Mouse (Mus musculus): ENCODE results near the gene Alkbh8.
A peak's percentile ranks its signal among the peaks of the same experiment; 100 is the strongest.
"Not testable (repeated sequence)": the region's sequence is repeated elsewhere in the genome, so short reads cannot be mapped to it uniquely, and the experiment has no call there.

The Alkbh8 gene

GRCm38 (mm10) chr9:3334962-3335767 lies at the start of gene Alkbh8:
TSS of gene Alkbh8 (plus strand) at chr9:3335140.
- DNase-seq: peak; percentile 73

- no peak for DNase-seq
Measured at GRCm38 (mm10) chr9:3309292-3309836, 25.6 kb upstream of the Alkbh8 start.

GRCm38 (mm10) chr9:3310016-3310415 lies 24.9 kb upstream of the Alkbh8 start:
- DNase-seq: no peak

GRCm38 (mm10) chr9:3327342-3328053 lies 7.4 kb upstream of the Alkbh8 start:
- DNase-seq: not testable (repeated sequence)

- DNase-seq: no peak
Measured at GRCm38 (mm10) chr9:3328054-3328595, 6.8 kb upstream of the Alkbh8 start.

- DNase-seq: no peak
Measured at GRCm38 (mm10) chr9:3330319-3330718, 4.6 kb upstream of the Alkbh8 start.

- no peak for DNase-seq
Measured at GRCm38 (mm10) chr9:3330737-3331384, 4.1 kb upstream of the Alkbh8 start.

- DNase-seq: no peak
Measured at GRCm38 (mm10) chr9:3336661-3337060, 1.7 kb downstream of the Alkbh8 start.

GRCm38 (mm10) chr9:3345136-3345535 lies 10.2 kb downstream of the Alkbh8 start:
- DNase-seq: no peak

- DNase-seq: no peak
Measured at GRCm38 (mm10) chr9:3345967-3346366, 11.0 kb downstream of the Alkbh8 start.

GRCm38 (mm10) chr9:3350056-3350455 lies 15.1 kb downstream of the Alkbh8 start:
- no peak for DNase-seq

- DNase-seq: not testable (repeated sequence)
Measured at GRCm38 (mm10) chr9:3376323-3376722, 41.4 kb downstream of the Alkbh8 start.

- DNase-seq: peak; percentile 84
Measured at GRCm38 (mm10) chr9:3403251-3404208, 68.6 kb downstream of the Alkbh8 start, which contains the start of gene Cwf19l2. TSS of gene Cwf19l2 (plus strand) at chr9:3403592.

- DNase-seq: peak; percentile 5
Measured at GRCm38 (mm10) chr9:3404372-3404771, 69.4 kb downstream of the Alkbh8 start.

GRCm38 (mm10) chr9:3439555-3440300 lies 104.8 kb downstream of the Alkbh8 start:
- not testable (repeated sequence) for DNase-seq
